Mouse (Mus musculus): ENCODE results near the gene Gm14085.
"Not testable (repeated sequence)": the region's sequence is repeated elsewhere in the genome, so short reads cannot be mapped to it uniquely, and the experiment has no call there.

Gene Gm14085

GRCm38 (mm10) chr2:122484641-122485040 lies at the start of gene Gm14085:
Gm14085 (plus strand) TSS chr2:122484941.
- in situ Hi-C loops (cut with MboI, MseI), result no loop called here

GRCm38 (mm10) chr2:122438706-122439482 lies 45.8 kb upstream of the Gm14085 start:
- in situ Hi-C loops (cut with MboI, MseI), result not testable (repeated sequence)

- in situ Hi-C loops (cut with MboI, MseI), result not testable (repeated sequence)
These were observed 44.2 kb upstream of the Gm14085 start for GRCm38 (mm10) chr2:122440521-122440920.

- in situ Hi-C loops (cut with MboI, MseI), result no loop called here
These were observed 43.5 kb upstream of the Gm14085 start for GRCm38 (mm10) chr2:122441000-122441933.

GRCm38 (mm10) chr2:122450351-122450750 lies 34.4 kb upstream of the Gm14085 start:
- in situ Hi-C loops (cut with MboI, MseI), result no loop called here

GRCm38 (mm10) chr2:122452426-122452825 lies 32.3 kb upstream of the Gm14085 start:
- in situ Hi-C loops (cut with MboI, MseI), result no loop called here

- in situ Hi-C loops (cut with MboI, MseI), result loop anchor here (5.0 kb wide), 1 partner anchor 85 kb away; no protein-coding TSS in a partner anchor
These were observed 17.8 kb upstream of the Gm14085 start for GRCm38 (mm10) chr2:122466901-122467300.

- in situ Hi-C loops (cut with MboI, MseI), result loop anchor here (5.0 kb wide), 1 partner anchor 85 kb away; no protein-coding TSS in a partner anchor
These were observed 17.3 kb upstream of the Gm14085 start for GRCm38 (mm10) chr2:122467351-122468013.

GRCm38 (mm10) chr2:122469221-122469620 lies 15.5 kb upstream of the Gm14085 start:
- in situ Hi-C loops (cut with MboI, MseI), result loop anchor here (5.0 kb wide), 1 partner anchor 87 kb away; no protein-coding TSS in a partner anchor

GRCm38 (mm10) chr2:122476585-122476984 lies 8.2 kb upstream of the Gm14085 start:
- in situ Hi-C loops (cut with MboI, MseI), result loop anchor here (5.0 kb wide), 3 partner anchors 36 to 74 kb away; no protein-coding TSS in a partner anchor

GRCm38 (mm10) chr2:122483787-122484186 lies 954 bp upstream of the Gm14085 start:
- in situ Hi-C loops (cut with MboI, MseI), result not testable (repeated sequence)

GRCm38 (mm10) chr2:122485654-122486053 lies 913 bp downstream of the Gm14085 start:
- in situ Hi-C loops (cut with MboI, MseI), result not testable (repeated sequence)

- in situ Hi-C loops (cut with MboI, MseI), result not testable (repeated sequence)
These were observed 1.4 kb downstream of the Gm14085 start for GRCm38 (mm10) chr2:122486122-122486521.

GRCm38 (mm10) chr2:122486674-122487073 lies 1.9 kb downstream of the Gm14085 start:
- in situ Hi-C loops (cut with MboI, MseI), result no loop called here

GRCm38 (mm10) chr2:122529696-122530095 lies 45.0 kb downstream of the Gm14085 start:
- in situ Hi-C loops (cut with MboI, MseI), result not testable (repeated sequence)

GRCm38 (mm10) chr2:122531290-122531689 lies 46.5 kb downstream of the Gm14085 start:
- in situ Hi-C loops (cut with MboI, MseI), result no loop called here

GRCm38 (mm10) chr2:122531726-122532125 lies 47.0 kb downstream of the Gm14085 start:
- in situ Hi-C loops (cut with MboI, MseI), result no loop called here

GRCm38 (mm10) chr2:122532136-122532801 lies 47.5 kb downstream of the Gm14085 start:
- in situ Hi-C loops (cut with MboI, MseI), result no loop called here

- in situ Hi-C loops (cut with MboI, MseI), result no loop called here
These were observed 48.1 kb downstream of the Gm14085 start for GRCm38 (mm10) chr2:122532802-122533186.

- in situ Hi-C loops (cut with MboI, MseI), result no loop called here
These were observed 48.6 kb downstream of the Gm14085 start for GRCm38 (mm10) chr2:122533378-122533777.

- in situ Hi-C loops (cut with MboI, MseI), result loop anchor here (5.0 kb wide), 1 partner anchor 57 kb away; no protein-coding TSS in a partner anchor
These were observed 49.9 kb downstream of the Gm14085 start for GRCm38 (mm10) chr2:122534671-122535070.
